Mouse (Mus musculus): Measurements from ENCODE around the gene Iqcb1. TPM values are rescaled to one million over a fixed set of nuclear protein-coding genes. Genes with fewer than 3 reads are reported as not detected.
A peak's percentile ranks its signal among the peaks of the same experiment; 100 is the strongest.

Iqcb1 gene
- polyA plus RNA-seq, 1 experiment = 20.4 TPM

DNA sequence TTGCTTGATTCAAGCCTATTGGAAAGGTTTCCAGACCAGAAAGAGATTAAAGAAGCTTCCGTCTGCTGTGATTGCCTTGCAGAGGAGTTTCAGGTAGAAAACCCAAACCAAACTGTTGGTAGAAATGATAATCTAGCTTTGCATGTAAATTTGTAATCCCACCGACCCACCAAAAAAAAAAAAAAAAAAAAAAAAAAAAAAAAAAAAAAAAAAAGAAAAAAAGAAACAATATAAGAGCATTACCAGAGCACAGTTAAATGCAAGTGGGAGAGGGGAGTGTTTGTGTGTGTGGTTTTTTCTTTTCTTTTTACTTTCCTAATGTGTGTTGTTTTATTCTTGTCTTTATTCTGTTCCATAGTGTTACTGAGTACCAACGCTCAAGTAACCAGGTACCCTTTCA lies 23.0 kb downstream of the Iqcb1 start:
- TF ChIP-seq CTCF (IDR thresholded peaks at IDR 0.05; ENCODE audit: control insufficient read depth, insufficient read depth, low read length) = no peak
- no peak for TF ChIP-seq POLR2A (IDR thresholded peaks at IDR 0.05; ENCODE audit: borderline replicate concordance, control insufficient read depth, low read depth, low read length)
- H3K4me3 ChIP-seq (replicated peaks; ENCODE audit: control insufficient read depth, low read depth, low read length) = no peak overlapping the region
- no peak overlapping the region for H3K27ac ChIP-seq (ENCODE audit: control insufficient read depth, insufficient read depth, low read depth, low read length, poor library complexity)
- H3K4me1 ChIP-seq (ENCODE audit: control insufficient read depth, insufficient read depth, low read length) = no peaks in the 10 kb centered on the region
- 81% methylated on average over 3 of the region's 3 CpGs for WGBS

DNA sequence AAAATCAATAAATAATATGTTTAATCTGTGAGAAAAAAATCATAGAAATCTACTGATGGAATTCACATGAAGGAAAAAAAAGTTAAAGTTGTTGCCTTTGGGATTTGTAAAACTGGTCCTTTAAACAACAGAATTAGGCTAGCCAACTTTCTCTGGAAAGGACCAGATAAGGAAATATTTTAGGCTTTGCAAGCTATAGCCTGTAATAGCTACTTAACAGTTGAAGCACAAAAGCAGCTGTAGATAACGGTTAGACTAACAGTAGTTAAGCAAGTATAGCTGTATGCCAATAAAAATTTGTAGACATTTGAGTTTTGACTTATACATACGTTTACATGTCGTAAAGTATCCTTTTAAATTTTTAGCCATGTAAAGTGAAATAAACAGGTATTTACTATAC lies 35.4 kb downstream of the Iqcb1 start:
- 68% methylated on average over 3 of the region's 3 CpGs for WGBS
- Histone ChIP-seq H3K4me1 (ENCODE audit: control insufficient read depth, insufficient read depth, low read length) (no peaks in the 10 kb centered on the region), H3K27ac (ENCODE audit: control insufficient read depth, insufficient read depth, low read depth, low read length, poor library complexity) (no peak overlapping the region), H3K4me3 (replicated peaks; ENCODE audit: control insufficient read depth, low read depth, low read length) (no peak overlapping the region)
- TF ChIP-seq POLR2A (IDR thresholded peaks at IDR 0.05; ENCODE audit: borderline replicate concordance, control insufficient read depth, low read depth, low read length) (no peak), CTCF (IDR thresholded peaks at IDR 0.05; ENCODE audit: control insufficient read depth, insufficient read depth, low read length) (no peak)

DNA sequence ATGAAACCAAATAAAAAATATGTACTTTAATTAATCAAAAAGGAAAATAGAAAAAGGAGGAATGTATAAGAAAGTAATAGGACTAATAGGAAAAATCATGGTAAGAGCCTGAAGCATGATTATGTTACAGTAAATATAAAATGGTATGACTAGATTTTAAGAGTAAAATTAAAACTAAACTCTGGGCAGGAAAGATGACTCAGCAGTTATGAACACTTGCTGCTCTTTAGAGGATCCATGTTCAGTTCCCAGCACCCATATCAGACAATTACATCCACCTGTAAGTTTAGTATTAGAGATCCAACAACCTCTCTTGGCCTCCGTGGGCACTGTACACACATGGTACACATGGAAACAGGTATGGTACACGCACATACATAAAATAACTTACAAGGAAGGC lies 41.3 kb downstream of the Iqcb1 start:
- Histone ChIP-seq H3K4me3 (replicated peaks; ENCODE audit: control insufficient read depth, low read depth, low read length) (no peak overlapping the region), H3K4me1 (ENCODE audit: control insufficient read depth, insufficient read depth, low read length) (no peaks in the 10 kb centered on the region), H3K27ac (ENCODE audit: control insufficient read depth, insufficient read depth, low read depth, low read length, poor library complexity) (no peak overlapping the region)
- TF ChIP-seq POLR2A (IDR thresholded peaks at IDR 0.05; ENCODE audit: borderline replicate concordance, control insufficient read depth, low read depth, low read length) = no peak
- no peak for TF ChIP-seq CTCF (IDR thresholded peaks at IDR 0.05; ENCODE audit: control insufficient read depth, insufficient read depth, low read length)
- WGBS = 84% methylated on average over 2 of the region's 2 CpGs

DNA sequence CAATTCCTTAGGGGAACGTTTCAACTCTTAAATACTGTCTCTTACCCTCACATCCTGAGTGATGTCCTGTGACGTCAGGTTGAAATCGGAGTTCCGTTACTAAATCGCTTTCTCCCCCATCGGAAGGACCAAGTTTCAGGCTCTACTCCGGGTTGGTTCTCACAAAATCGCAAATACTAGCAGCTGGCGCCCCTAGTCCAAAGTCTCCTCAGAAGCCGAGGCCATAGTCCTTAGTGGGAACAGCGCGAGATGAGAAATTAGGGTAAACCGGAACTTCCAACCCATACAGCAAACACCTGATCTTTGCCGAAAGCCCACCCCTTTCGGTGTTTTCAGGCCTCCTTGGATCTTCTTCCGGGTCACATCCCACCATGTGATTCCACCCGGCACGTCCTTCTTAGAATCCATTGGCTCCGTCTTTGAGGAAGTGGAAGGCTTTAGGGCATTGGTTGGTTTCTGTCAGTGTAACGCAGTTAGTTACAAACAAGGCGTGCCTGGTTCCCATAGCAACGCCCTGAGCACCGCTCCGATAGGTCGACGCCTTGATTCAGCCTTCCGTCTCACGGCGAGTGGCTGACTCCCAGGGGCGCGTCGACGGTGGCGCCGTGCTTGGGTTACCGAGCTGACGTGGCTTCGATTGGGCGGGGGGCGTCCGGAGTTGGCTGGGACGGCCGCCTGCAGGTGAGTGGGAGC lies 46.5 kb downstream of the Iqcb1 start, which contains the start of the genes Eaf2 and Golgb1:
TSS of gene Eaf2 (minus strand) at position 421 of the 693 bp plus-strand sequence.
TSS of gene Golgb1 (plus strand) at position 558 of the 693 bp plus-strand sequence.
- WGBS = under 1% methylated on average over 43 of the region's 43 CpGs
- Histone ChIP-seq H3K27ac (ENCODE audit: control insufficient read depth, insufficient read depth, low read depth, low read length, poor library complexity) (peak within 1 kb of the TSS; percentile 79), H3K4me3 (replicated peaks; ENCODE audit: control insufficient read depth, low read depth, low read length) (peak within 1 kb of the TSS; percentile 82), H3K4me1 (ENCODE audit: control insufficient read depth, insufficient read depth, low read length) (no peaks in the 10 kb centered on the region)
- TF ChIP-seq CTCF (IDR thresholded peaks at IDR 0.05; ENCODE audit: control insufficient read depth, insufficient read depth, low read length) (no peak), POLR2A (IDR thresholded peaks at IDR 0.05; ENCODE audit: borderline replicate concordance, control insufficient read depth, low read depth, low read length) (peak; percentile 62; the same call in 1 of the 2 replicates)

DNA sequence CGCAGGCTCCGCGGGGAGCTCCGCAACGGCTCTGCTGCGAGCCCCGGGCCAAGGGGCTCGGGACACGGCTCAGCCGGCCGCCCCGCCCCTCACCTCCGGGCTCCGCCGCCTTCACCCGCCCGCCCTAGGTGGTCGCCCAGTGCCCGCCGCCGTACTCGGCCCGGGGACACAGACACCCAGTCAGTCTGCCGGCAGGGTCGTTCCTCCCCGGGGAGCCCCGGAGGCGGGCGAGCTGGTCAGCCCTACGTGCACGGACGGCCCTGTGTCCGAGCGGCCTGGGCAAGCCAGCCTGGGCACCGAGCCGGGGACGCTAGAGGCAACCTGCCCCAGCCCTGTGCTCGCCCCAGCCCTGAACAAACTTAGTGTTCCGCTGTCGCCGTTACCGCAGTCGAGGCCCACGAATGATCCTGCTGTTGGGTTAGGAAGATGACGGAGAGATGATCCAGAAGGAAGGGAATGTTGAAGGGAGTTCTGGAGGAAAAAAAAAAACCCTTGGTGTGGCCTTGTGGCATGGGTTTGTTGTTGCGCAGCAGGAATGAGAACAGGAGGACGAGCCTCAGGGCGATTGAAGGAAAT lies 47.2 kb downstream of the Iqcb1 start:
- peak overlapping the region; percentile 82 for H3K4me3 ChIP-seq (replicated peaks; ENCODE audit: control insufficient read depth, low read depth, low read length)
- H3K4me1 ChIP-seq (ENCODE audit: control insufficient read depth, insufficient read depth, low read length) = no peaks in the 10 kb centered on the region
- TF ChIP-seq POLR2A (IDR thresholded peaks at IDR 0.05; ENCODE audit: borderline replicate concordance, control insufficient read depth, low read depth, low read length) (peak; percentile 2; the same call in 1 of the 2 replicates), CTCF (IDR thresholded peaks at IDR 0.05; ENCODE audit: control insufficient read depth, insufficient read depth, low read length) (no peak)
- WGBS = under 1% methylated on average over 48 of the region's 48 CpGs
- H3K27ac ChIP-seq (ENCODE audit: control insufficient read depth, insufficient read depth, low read depth, low read length, poor library complexity) = peak overlapping the region; percentile 54; the same call in 1 of the 2 replicates

DNA sequence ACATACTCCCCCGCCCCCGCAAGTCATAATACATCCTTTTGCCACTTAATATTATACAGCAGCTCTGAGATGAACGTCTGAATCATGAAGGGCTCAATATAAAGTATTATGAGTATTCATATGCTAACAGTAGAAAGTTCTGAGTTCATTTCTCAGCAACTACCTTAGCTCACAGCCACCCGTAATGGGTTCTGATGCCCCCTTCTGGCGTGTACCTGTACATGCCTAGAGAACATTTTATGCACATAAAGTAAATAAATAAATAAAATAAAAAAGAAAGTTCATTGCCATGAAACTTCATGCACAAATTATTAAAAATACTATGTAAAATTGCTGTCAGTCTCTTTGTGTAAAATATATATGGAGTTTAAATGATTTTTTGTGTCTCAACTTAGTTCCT lies 49.1 kb downstream of the Iqcb1 start:
- no peak for TF ChIP-seq POLR2A (IDR thresholded peaks at IDR 0.05; ENCODE audit: borderline replicate concordance, control insufficient read depth, low read depth, low read length)
- TF ChIP-seq CTCF (IDR thresholded peaks at IDR 0.05; ENCODE audit: control insufficient read depth, insufficient read depth, low read length) = 0 out of 2 replicates have a peak, but pooled peaks have one; percentile 24
- Histone ChIP-seq H3K27ac (ENCODE audit: control insufficient read depth, insufficient read depth, low read depth, low read length, poor library complexity) (no peak overlapping the region), H3K4me3 (replicated peaks; ENCODE audit: control insufficient read depth, low read depth, low read length) (no peak overlapping the region), H3K4me1 (ENCODE audit: control insufficient read depth, insufficient read depth, low read length) (no peaks in the 10 kb centered on the region)
- WGBS = 65% methylated on average over 5 of the region's 5 CpGs

DNA sequence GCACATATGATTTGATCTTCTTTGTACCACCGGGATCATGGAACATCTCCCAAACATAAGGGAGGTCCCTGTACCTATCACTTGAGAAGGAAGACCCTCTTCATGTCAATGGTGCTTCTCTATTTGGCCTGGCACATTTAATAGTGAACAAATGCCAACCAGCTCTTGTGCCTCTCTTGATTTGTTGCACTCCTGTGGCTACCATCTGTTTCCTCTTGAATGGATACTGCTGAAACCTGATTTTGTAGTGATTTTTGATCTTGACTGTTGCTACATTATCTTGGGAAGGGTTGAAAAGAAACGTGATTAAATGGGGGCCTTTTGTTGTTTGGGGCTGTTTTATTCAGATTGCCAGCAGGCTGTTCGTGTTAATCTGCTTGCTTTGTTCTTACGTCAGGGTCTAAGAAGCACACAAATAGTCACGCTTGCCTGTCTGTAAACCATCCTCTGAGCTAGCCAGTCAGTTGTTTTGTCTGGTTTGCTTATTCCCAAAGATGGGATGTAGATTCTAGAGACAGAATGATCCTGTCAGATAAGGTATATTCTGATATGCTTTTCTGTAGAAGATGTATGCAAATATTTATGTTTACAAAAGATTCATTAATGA lies 54.7 kb downstream of the Iqcb1 start:
- no peak overlapping the region for H3K27ac ChIP-seq (ENCODE audit: control insufficient read depth, insufficient read depth, low read depth, low read length, poor library complexity)
- H3K4me3 ChIP-seq (replicated peaks; ENCODE audit: control insufficient read depth, low read depth, low read length) = no peak overlapping the region
- WGBS = 84% methylated on average over 5 of the region's 5 CpGs
- TF ChIP-seq CTCF (IDR thresholded peaks at IDR 0.05; ENCODE audit: control insufficient read depth, insufficient read depth, low read length) (no peak), POLR2A (IDR thresholded peaks at IDR 0.05; ENCODE audit: borderline replicate concordance, control insufficient read depth, low read depth, low read length) (no peak)
- H3K4me1 ChIP-seq (ENCODE audit: control insufficient read depth, insufficient read depth, low read length) = no peaks in the 10 kb centered on the region

DNA sequence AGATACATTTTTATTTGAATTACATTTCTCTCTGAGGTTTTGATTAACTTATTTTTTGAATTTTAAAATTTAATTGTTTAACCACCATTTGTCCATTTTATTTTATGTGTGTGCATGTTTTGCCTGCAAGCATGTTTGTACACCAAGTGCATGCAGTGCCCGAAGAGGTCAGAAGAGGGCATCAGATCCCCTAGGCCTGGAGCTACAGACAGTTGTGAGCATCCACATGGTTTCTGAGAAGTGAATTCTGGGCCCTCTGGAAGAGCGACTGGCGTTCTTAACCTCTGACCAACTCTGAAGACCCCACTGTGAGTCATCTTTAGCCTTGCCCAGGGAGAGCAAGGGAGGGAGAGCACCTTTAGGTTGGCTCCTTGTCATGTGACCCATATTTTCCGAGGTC lies 56.7 kb downstream of the Iqcb1 start:
- WGBS = 86% methylated on average over 4 of the region's 4 CpGs
- no peaks in the 10 kb centered on the region for H3K4me1 ChIP-seq (ENCODE audit: control insufficient read depth, insufficient read depth, low read length)
- H3K27ac ChIP-seq (ENCODE audit: control insufficient read depth, insufficient read depth, low read depth, low read length, poor library complexity) = no peak overlapping the region
- TF ChIP-seq CTCF (IDR thresholded peaks at IDR 0.05; ENCODE audit: control insufficient read depth, insufficient read depth, low read length) (peak; percentile 79), POLR2A (IDR thresholded peaks at IDR 0.05; ENCODE audit: borderline replicate concordance, control insufficient read depth, low read depth, low read length) (no peak)
- no peak overlapping the region for H3K4me3 ChIP-seq (replicated peaks; ENCODE audit: control insufficient read depth, low read depth, low read length)
